Mouse (Mus musculus) kidney, embryonic 14.5 days (tissue): ENCODE data around the gene Acrbp. TPM values are rescaled to one million over a fixed set of nuclear protein-coding genes. Genes with fewer than 3 reads are reported as not detected.

Experiments used
- ATAC-seq: fragments of 200-750 bp; cut with Nextera tagmentation; 2 replicates; pipeline ENCODE4 v1.8.0; 2017; ENCODE audit warnings: moderate number of reproducible peaks, mild to moderate bottlenecking, moderate TSS enrichment, moderate library complexity; ENCODE audit not compliant: low FRiP score, low TSS enrichment
- H3K27ac ChIP-seq: fragments of 300-500 bp; sonication (generic); 2 replicates; pipeline ENCODE4 v1.5.1; 2014; ENCODE audit warnings: low read depth, mild to moderate bottlenecking, low read length, moderate library complexity, mixed read lengths
- H3K27me3 ChIP-seq: fragments of 300-500 bp; sonication (generic); 2 replicates; pipeline ENCODE4 v1.6.1; 2014; ENCODE audit warnings: mild to moderate bottlenecking, low read length; ENCODE audit not compliant: control insufficient read depth, insufficient read depth
- H3K36me3 ChIP-seq: fragments of 300-500 bp; sonication (generic); 2 replicates; pipeline ENCODE4 v1.6.1; 2014; ENCODE audit warnings: low read length, mixed read lengths; ENCODE audit not compliant: control insufficient read depth, insufficient read depth
- H3K4me1 ChIP-seq: fragments of 300-500 bp; sonication (generic); 2 replicates; pipeline ENCODE4 v1.6.1; 2014; ENCODE audit warnings: low read length, mixed read lengths; ENCODE audit not compliant: control insufficient read depth, insufficient read depth
- H3K4me2 ChIP-seq: fragments of 300-500 bp; sonication (generic); replicated peaks from 2 replicates; pipeline ENCODE4 v1.6.1; 2014; ENCODE audit warnings: low read depth, mild to moderate bottlenecking, low read length
- H3K4me3 ChIP-seq: fragments of 300-500 bp; sonication (generic); 2 replicates; pipeline ENCODE4 v1.5.1; 2014; ENCODE audit warnings: mild to moderate bottlenecking, low read length
- H3K9ac ChIP-seq: fragments of 300-500 bp; sonication (generic); 2 replicates; pipeline ENCODE4 v1.6.1; 2014; ENCODE audit warnings: low read depth, mild to moderate bottlenecking, low read length, moderate library complexity
- H3K9me3 ChIP-seq: fragments of 300-500 bp; sonication (generic); 2 replicates; pipeline ENCODE4 v1.6.1; 2016; ENCODE audit warnings: low read length; ENCODE audit not compliant: control insufficient read depth
- WGBS: fragments of 180-500 bp; shearing (Covaris S2); extraction: QIAGEN DNeasy Blood & Tissue Kit; methylation state at CpG from one replicate; pipeline ENCODE4 v1.1.7; 2014; 5-methylcytosine and 5-hydroxymethylcytosine counted together
- microRNA-seq: library from miRNA; unstranded; fragments of <30 nt; microRNA quantifications from one replicate; pipeline ENCODE4, GENCODE M21; 2016
- polyA plus RNA-seq: library from polyadenylated mRNA; unstranded; fragments of >200 nt; fragmentation: Nextera tagmentation; extraction: Ambion mirVana; gene quantifications from 2 replicates; pipeline ENCODE4 v1.2.1, GENCODE M21; 2014

The Acrbp gene
- polyA plus RNA-seq, 1 experiment from 2014 or later = 14.7 TPM

DNA sequence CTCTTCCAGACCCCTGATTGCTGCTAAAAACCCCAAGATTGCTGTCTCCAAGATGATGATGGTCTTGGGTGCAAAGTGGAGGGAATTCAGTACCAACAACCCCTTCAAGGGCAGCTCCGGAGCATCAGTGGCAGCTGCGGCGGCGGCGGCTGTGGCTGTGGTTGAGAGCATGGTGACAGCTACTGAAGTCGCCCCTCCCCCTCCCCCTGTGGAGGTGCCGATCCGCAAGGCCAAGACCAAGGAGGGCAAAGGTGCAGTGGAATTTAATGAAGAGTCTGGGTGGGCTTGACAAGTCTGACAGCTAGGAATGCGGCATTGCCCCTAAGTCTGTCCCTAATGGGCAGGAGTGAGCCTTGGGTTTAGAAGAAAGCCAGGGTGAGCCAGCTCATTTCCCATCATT lies 52.0 kb downstream of the Acrbp start:
- H3K27me3 ChIP-seq = no peaks in the 10 kb centered on the region
- no peak overlapping the region for H3K27ac ChIP-seq
- peaks cover 31% of the 10 kb centered on the region for H3K4me1 ChIP-seq
- H3K9me3 ChIP-seq = no peaks in the 10 kb centered on the region
- H3K9ac ChIP-seq = no peak overlapping the region
- H3K4me3 ChIP-seq = no peak overlapping the region
- peaks cover 81% of the 10 kb centered on the region for H3K36me3 ChIP-seq
- no peak overlapping the region for H3K4me2 ChIP-seq
- ATAC-seq = no peak
- 86% methylated on average over 9 of the region's 9 CpGs for WGBS

- no peak for ATAC-seq
- H3K4me2 ChIP-seq = no peak overlapping the region
- peaks cover 98% of the 10 kb centered on the region for H3K36me3 ChIP-seq
- H3K27ac ChIP-seq = no peak overlapping the region
- peaks cover 14% of the 10 kb centered on the region for H3K4me1 ChIP-seq
- no peaks in the 10 kb centered on the region for H3K27me3 ChIP-seq
- H3K9ac ChIP-seq = no peak overlapping the region
- no peak overlapping the region for H3K4me3 ChIP-seq
- 93% methylated on average over 4 of the region's 4 CpGs for WGBS
- no peaks in the 10 kb centered on the region; the same call in 1 of the 2 replicates for H3K9me3 ChIP-seq
These were observed 54.7 kb downstream of the Acrbp start for GRCm38 (mm10) chr6:125104223-125104622.

GRCm38 (mm10) chr6:125107705-125108104 lies 58.2 kb downstream of the Acrbp start:
- no peak overlapping the region for H3K4me2 ChIP-seq
- no peaks in the 10 kb centered on the region; the same call in 1 of the 2 replicates for H3K9me3 ChIP-seq
- WGBS = 96% methylated on average over 2 of the region's 2 CpGs
- H3K9ac ChIP-seq = no peak overlapping the region
- no peak for ATAC-seq
- H3K4me1 ChIP-seq = no peaks in the 10 kb centered on the region
- H3K27me3 ChIP-seq = no peaks in the 10 kb centered on the region
- no peak overlapping the region for H3K4me3 ChIP-seq
- H3K36me3 ChIP-seq = peaks cover 98% of the 10 kb centered on the region
- no peak overlapping the region for H3K27ac ChIP-seq

DNA sequence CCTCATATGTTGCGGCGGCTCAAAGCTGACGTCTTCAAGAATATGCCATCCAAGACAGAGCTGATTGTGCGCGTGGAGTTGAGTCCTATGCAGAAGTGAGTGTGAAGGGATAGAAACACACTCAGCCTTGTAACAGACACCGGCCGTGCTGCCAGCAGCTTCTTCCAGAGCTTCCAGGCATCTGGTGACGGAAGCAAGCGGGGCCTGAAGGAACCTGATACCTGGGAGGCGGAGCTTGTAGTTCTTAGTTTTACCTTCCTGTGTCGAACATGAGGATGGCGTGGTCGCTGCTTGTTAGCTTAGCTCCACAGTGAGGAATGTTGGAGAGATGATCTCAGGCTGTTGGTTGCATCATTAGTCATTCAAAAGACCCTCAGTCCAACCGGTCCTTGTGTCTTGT lies 59.9 kb downstream of the Acrbp start:
- ATAC-seq = no peak
- no peak overlapping the region for H3K9ac ChIP-seq
- no peak overlapping the region for H3K4me3 ChIP-seq
- no peak overlapping the region for H3K27ac ChIP-seq
- no peaks in the 10 kb centered on the region for H3K27me3 ChIP-seq
- 75% methylated on average over 14 of the region's 14 CpGs for WGBS
- H3K9me3 ChIP-seq = no peaks in the 10 kb centered on the region; the same call in 1 of the 2 replicates
- H3K4me1 ChIP-seq = no peaks in the 10 kb centered on the region
- H3K4me2 ChIP-seq = no peak overlapping the region
- H3K36me3 ChIP-seq = peaks cover 99% of the 10 kb centered on the region

DNA sequence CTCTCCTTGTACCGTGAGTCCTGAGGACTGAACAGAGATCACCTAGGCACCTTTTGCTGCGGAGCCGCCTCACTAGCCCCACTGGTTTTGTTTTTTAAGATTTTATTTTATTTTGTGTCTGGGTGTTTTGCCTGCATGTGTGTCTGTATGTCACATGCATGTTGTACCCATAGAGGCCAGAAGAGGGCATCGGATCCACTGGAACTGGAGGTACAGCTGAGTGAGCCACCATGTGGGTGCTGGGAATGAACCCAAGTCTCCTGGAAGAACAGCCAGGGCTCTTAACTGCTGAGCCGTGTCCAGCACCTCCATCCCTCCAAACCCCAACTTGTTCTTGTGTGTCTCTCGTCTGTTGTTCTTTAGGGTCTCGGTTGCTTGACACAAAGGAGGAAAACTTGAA lies 61.4 kb downstream of the Acrbp start:
- H3K9me3 ChIP-seq = no peaks in the 10 kb centered on the region; the same call in 1 of the 2 replicates
- no peaks in the 10 kb centered on the region for H3K27me3 ChIP-seq
- H3K36me3 ChIP-seq = peaks cover 98% of the 10 kb centered on the region
- H3K9ac ChIP-seq = no peak overlapping the region
- H3K4me3 ChIP-seq = no peak overlapping the region
- WGBS = 88% methylated on average over 7 of the region's 7 CpGs
- H3K4me2 ChIP-seq = no peak overlapping the region
- H3K27ac ChIP-seq = no peak overlapping the region
- no peaks in the 10 kb centered on the region for H3K4me1 ChIP-seq
- no peak for ATAC-seq

DNA sequence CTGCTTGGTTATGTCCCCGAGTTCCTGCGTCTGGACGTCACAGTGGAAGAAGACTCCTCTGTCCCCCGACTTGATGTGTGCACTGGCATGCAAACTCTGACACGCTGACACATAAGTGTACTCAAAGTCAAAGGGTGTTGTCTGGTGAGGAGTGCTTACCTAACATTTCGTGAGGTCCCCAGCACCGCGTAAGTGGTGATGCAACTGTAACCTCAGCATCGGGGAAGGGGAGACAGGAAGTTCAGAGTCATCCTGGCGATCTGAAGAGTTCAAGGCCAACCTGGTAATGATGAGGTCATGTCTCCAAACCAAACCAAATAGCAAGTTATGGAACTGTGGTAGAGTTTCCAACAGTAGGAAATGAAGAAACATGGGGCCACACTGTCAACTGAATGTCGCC lies 63.1 kb downstream of the Acrbp start:
- Histone ChIP-seq H3K27ac (no peak overlapping the region), H3K4me2 (no peak overlapping the region), H3K27me3 (no peaks in the 10 kb centered on the region), H3K36me3 (peaks cover 98% of the 10 kb centered on the region), H3K4me3 (no peak overlapping the region), H3K9ac (no peak overlapping the region), H3K9me3 (no peaks in the 10 kb centered on the region; the same call in 1 of the 2 replicates), H3K4me1 (no peaks in the 10 kb centered on the region)
- ATAC-seq = no peak
- 95% methylated on average over 11 of the region's 11 CpGs for WGBS

Small RNA genes lying within 50 kb of the gene (microRNA-seq; reads per million reads assigned to microRNA genes)
- gene Mir7045 = not detected

Other genes starting within 250 kb of the Acrbp start
- 8.7 and 11.4 TPM in 2 replicates for gene Spsb2, start 241.0 kb upstream of the Acrbp start, polyA plus RNA-seq
- gene Tpi1, start 235.4 kb upstream of the Acrbp start, polyA plus RNA-seq = 643 and 681 TPM in 2 replicates
- 102 and 139 TPM in 2 replicates for gene Usp5, start 220.2 kb upstream of the Acrbp start, polyA plus RNA-seq
- 201 and 232 TPM in 2 replicates for gene Cdca3, start 220.1 kb upstream of the Acrbp start, polyA plus RNA-seq
- 0.84 and 1.3 TPM in 2 replicates for gene Gnb3, start 209.4 kb upstream of the Acrbp start, polyA plus RNA-seq
- gene P3h3, start 191.9 kb upstream of the Acrbp start, polyA plus RNA-seq = 25.8 and 29.5 TPM in 2 replicates
- 0.55 and 1.1 TPM in 2 replicates for gene Gpr162, start 185.7 kb upstream of the Acrbp start, polyA plus RNA-seq
- 0.16 TPM in 1 of 2 replicates, not detected in the other for gene Cd4, start 161.5 kb upstream of the Acrbp start, polyA plus RNA-seq
- gene Lag3, start 138.0 kb upstream of the Acrbp start, polyA plus RNA-seq = 1.6 and 1.7 TPM in 2 replicates
- 219 and 295 TPM in 2 replicates for gene Ptms, start 129.6 kb upstream of the Acrbp start, polyA plus RNA-seq
- gene Mlf2, start 118.3 kb upstream of the Acrbp start, polyA plus RNA-seq = 396 and 402 TPM in 2 replicates
- gene Cops7a, start 84.2 kb upstream of the Acrbp start, polyA plus RNA-seq = 144 and 162 TPM in 2 replicates
- 1.0 and 1.2 TPM in 2 replicates for gene Pianp, start 53.0 kb upstream of the Acrbp start, polyA plus RNA-seq
- gene Zfp384, start 40.5 kb upstream of the Acrbp start, polyA plus RNA-seq = 12.5 and 15.0 TPM in 2 replicates
- 111 and 144 TPM in 2 replicates for gene Ing4, start 9.9 kb upstream of the Acrbp start, polyA plus RNA-seq
- gene Lpar5, start 18.2 kb downstream of the Acrbp start, polyA plus RNA-seq = 0.43 and 0.45 TPM in 2 replicates
- 72.1 and 106 TPM in 2 replicates for gene Chd4, start 46.3 kb downstream of the Acrbp start, polyA plus RNA-seq
- gene Nop2, start 82.2 kb downstream of the Acrbp start, polyA plus RNA-seq = 58.2 and 67.2 TPM in 2 replicates
- gene Iffo1, start 95.6 kb downstream of the Acrbp start, polyA plus RNA-seq = 7.0 and 7.4 TPM in 2 replicates
- 2,196 and 2,293 TPM in 2 replicates for gene Gapdh, start 116.8 kb downstream of the Acrbp start, polyA plus RNA-seq
- 99.6 and 150 TPM in 2 replicates for gene Ncapd2, start 142.0 kb downstream of the Acrbp start, polyA plus RNA-seq
- 203 and 238 TPM in 2 replicates for gene Mrpl51, start 142.1 kb downstream of the Acrbp start, polyA plus RNA-seq
- 2.0 and 3.5 TPM in 2 replicates for gene Vamp1, start 165.9 kb downstream of the Acrbp start, polyA plus RNA-seq
- gene Tapbpl, start 182.2 kb downstream of the Acrbp start, polyA plus RNA-seq = 2.0 and 4.5 TPM in 2 replicates
- gene Cd27, start 187.3 kb downstream of the Acrbp start, polyA plus RNA-seq = 1.5 and 2.0 TPM in 2 replicates
- gene Tuba3a, start 236.4 kb downstream of the Acrbp start, polyA plus RNA-seq = 0.29 TPM in 1 of 2 replicates, not detected in the other